Mouse (Mus musculus): ENCODE measurements around the gene Map7.
A peak's percentile ranks its signal among the peaks of the same experiment; 100 is the strongest.

Map7 gene

DNA sequence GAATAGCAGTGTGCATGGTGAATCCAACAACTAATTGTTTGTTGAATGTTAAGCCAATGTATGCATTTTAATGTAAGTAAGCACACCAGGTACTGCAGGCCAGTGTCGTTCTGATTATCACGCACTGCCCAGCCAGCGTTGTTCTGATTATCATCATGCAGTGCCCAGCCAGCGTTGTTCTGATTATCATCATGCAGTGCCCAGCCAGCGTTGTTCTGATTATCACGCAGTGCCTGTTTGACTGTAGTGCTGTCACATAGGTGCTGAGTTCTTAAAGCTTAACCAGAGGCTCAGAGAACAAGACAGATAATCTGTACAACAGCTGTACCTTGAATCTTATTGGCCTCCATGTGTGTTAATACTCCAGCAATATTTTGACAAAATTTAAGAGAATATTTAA lies 88.0 kb downstream of the Map7 start:
- no peak for DNase-seq

DNA sequence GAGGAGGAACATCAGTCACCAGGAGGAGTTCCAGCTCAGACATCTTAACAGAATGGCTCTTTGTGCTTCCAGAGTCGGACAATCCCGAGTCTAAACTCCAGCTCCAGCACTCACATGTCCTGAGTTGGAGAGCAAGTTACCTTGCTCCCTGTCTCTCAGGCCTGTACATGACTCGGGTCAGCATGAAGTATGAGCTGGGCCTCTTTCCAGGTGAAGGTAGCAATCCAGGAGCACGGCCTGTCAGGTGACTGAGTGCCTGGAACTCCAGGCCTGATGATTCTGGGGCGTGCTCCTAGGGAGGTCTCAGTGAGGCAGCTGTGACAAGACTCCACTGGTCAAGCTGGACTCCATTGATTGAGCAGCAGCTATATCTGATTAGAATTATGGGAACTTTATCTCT lies 90.0 kb downstream of the Map7 start:
- no peak for DNase-seq

- DNase-seq = no peak
These were observed 92.6 kb downstream of the Map7 start for GRCm38 (mm10) chr10:20240858-20241257.

GRCm38 (mm10) chr10:20243321-20243720 lies 95.0 kb downstream of the Map7 start:
- DNase-seq = no peak

DNA sequence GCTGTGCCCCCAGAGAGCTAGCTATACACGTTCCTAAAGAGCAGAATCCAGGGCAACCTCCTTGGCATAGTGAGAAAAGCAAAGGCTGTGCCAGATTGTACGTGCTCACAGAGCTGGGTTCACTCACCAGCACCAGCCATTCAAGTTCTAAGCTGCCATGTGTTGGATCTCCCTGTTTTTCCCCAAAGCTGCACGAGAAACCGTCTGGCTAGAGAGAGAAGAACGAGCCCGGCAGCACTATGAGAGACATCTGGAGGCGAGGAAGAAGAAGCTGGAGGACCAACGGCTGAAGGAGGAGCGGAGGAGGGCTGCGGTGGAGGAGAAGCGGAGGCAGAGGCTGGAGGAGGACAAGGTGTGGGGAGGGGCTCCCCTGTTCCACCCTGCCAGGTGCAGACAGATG lies 96.8 kb downstream of the Map7 start:
- DNase-seq = no peak

DNA sequence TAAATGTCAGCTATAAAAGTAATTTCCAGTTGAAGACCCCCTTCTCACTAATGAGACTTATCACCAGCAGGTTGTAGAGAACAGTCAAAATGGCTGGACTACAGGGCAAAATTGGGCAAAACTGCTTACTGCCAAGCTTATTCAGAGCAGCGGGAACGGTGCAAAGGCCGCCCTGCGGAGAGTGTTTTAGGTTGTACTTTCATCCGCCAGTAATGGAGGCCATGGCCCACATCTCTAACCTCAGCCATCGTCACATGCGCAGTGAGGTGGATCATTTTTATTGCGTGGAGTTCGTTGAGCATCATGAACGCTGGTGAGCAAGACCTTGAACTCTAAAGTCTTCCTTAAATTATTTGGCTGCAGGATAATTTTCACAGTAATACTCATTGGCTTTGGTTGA lies 100.8 kb downstream of the Map7 start:
- no peak for DNase-seq

GRCm38 (mm10) chr10:20255579-20255978 lies 107.3 kb downstream of the Map7 start:
- no peak for DNase-seq

GRCm38 (mm10) chr10:20257054-20257643 lies 108.9 kb downstream of the Map7 start:
- DNase-seq = no peak

GRCm38 (mm10) chr10:20257721-20258720 lies 109.8 kb downstream of the Map7 start:
- peak; percentile 37 for DNase-seq

GRCm38 (mm10) chr10:20259476-20259875 lies 111.2 kb downstream of the Map7 start:
- DNase-seq = peak; percentile 60

GRCm38 (mm10) chr10:20262896-20263295 lies 114.6 kb downstream of the Map7 start:
- DNase-seq = no peak

DNA sequence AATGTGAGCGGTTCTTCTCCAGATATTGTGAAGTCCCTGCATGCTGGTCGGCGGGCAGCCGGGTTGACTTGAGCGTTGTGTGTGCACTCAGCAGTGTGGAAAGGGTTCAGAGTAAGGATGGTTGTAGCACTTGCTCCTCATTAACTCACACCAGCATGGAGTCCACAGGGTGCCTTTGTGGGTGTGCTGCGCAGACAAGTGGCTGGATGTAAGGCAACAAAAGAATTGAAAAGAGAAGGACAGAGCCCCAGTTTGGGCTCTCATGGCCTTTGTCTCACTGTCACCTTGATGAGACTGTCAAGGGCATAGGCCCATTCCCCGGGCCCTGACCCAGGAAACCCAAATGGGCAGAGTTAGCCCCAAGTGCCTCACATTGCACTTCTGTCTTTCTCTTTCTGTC lies 116.2 kb downstream of the Map7 start:
- DNase-seq = no peak

DNA sequence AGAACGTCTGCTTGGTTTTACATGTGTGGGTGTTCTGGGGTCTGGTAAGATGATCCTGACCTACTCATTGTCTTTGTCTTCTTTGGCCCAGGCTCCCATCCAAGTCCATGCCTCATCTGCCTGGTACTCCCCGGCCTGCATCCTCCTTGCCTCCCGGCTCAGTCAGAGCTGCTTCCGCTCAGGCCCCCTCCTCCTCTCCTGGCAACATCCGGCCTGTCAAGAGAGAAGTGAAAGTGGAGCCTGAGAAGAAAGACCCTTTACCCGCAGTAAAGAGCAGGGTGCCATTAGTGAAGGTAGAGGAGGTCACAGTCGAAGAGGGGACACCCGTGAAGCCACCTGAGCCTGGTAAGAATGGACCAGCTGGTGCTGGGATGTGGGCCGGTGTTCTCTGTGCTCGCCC lies 118.8 kb downstream of the Map7 start:
- no peak for DNase-seq

DNA sequence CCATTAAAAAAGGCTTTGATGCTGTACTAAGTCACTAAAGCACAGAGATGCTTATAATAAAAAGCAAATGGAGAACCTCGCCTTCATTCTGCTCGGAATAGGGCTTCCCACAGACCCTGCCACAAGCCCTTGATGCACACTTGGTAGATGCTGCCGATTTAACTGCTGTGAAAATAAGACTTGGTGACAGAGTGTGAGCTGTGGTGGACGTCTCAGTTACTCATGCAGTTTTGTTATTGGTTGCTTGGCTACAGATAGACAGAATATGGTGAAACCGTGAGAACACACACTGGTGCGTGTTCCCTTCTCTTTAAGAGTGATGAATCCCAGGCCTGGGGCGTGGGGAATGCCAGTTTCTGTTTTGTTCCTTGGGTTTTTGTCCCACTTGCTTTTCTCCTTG lies 120.7 kb downstream of the Map7 start:
- DNase-seq = no peak

DNA sequence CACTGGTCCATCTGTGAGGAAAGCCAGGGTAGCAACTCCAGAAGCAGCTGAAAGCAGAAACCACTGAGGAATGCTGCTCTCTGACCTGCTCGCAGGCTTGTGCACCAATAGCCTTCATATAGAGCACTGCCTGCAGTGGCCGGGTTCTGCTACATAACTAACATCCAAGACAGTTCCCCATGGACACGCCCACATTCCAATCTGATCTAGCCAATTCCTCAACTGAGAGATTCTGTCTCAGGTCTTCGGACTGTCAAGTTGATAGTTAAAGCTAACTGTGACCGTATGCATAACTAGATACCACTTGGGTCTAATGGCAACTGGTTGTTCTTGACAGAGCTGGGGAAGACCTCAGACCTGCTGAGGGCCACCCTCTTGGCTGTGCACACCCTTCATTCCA lies 124.1 kb downstream of the Map7 start:
- no peak for DNase-seq

DNA sequence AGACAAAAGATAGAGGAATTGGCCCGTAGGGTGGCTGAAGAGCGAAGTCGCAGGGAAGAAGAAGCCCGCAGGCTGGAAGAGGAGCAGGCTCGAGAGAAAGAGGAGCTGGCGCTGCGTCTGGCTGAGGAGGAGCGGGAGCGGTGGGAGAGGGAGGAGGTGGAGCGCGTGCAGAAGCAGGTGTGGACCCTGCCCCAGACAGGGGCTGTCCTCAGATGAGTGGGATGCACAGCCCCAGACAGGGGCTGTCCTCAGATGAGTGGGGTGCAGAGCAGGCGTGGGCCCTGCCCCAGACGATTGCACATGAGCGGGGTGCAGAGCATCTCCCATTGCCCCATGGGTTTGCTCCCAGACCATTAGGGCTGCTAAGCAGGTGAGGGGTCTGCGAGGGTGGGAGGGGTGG lies 125.0 kb downstream of the Map7 start:
- no peak for DNase-seq

DNA sequence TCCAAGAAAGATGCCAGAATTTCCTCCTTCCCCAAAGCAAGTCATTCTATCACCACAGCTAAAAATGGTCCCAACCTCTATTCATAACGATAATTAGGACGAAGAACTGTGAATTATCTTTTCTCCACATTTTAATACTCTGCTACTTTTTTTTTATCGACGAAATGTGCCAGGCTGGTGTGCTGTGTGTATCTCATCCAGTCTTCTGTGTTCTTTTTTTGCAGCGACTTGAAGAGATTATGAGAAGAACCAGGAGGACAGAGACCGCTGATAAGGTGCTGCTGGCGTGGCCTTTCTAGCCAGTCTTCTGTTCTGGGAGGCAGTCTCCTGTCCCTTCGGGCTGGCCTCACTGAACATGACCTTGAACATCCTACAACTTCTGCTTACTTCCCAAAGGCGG lies 125.8 kb downstream of the Map7 start:
- no peak for DNase-seq

GRCm38 (mm10) chr10:20281456-20281855 lies 133.2 kb downstream of the Map7 start:
- no peak for DNase-seq

- peak; percentile 45 for DNase-seq
These were observed 137.2 kb downstream of the Map7 start for GRCm38 (mm10) chr10:20285289-20285975.

DNA sequence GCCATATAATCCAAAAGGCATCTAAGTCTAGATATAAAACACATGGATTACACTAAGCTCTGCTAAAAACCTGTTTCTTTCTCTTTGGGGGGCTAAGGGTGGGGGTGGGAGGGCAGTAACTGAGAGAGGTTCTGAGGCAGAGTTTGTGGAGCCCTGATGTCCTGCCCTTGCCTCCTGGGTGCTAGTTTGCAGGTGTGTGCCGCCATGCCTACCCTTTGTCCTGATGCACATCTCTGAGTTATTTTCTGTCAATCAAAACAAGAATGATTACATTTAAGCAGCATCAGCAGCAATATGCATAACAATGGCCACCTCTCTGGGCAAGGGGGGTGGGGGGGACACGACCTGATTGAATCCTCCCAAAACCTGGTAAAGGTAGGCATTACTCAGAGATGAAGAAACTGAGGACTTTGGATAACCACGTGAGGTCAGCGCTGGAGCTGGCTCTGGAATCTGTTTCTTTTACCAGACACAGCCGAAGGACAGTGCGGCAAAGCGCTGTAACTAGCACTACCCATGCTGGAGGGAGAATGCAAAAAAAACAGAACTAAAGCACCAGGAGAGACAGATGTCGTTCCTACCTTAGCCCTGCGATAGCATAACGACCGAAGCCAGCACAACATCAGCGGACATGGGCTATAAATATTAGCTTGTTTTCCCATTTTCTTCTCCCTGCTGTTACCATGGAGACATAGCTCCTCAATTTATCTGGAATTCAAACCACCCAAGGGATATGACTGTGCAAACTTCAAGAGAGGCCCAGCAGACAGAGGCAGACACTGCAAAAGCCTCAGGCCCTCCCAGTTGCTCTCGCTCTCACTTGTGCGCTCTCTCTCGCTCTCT lies 137.9 kb downstream of the Map7 start:
- no peak for DNase-seq

DNA sequence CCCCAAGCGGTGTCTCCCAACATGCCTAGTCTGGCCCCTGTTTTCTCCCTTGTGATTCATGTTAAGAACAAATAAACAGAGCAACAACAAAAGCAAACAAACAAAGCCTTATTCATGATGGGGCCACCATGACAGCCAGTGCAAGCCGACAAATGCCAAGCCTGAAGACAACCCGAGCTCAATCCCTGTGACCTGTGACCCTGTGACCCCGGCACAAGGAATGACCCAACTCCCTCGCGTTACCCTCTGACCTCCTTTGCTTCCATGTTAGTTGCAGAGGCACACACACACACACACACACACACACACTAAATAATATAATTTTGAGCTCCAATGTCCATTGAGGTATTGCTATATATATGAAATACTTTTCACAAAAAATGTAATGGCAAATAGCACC lies 139.1 kb downstream of the Map7 start:
- DNase-seq = no peak

GRCm38 (mm10) chr10:20290467-20290883 lies 142.2 kb downstream of the Map7 start:
- peak; percentile 82 for DNase-seq

DNA sequence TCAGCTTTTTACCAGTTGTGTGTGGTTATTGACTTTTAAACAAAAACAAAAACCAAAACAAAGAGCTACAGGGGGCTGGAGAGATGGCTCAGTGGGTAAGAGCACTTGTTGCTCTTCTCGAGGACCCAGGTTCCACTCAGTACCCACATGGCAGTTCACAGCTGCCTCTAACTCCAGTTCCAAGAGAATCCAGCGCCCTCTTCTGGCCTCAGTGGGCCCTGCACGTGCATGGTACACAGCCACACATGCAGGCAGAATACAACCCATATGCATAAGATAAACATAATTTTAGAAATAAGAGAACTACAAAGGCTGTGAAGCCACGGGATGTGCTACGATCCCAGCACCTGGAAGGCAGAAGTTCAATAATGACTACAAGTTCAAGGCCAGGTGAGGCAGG lies 147.7 kb downstream of the Map7 start:
- DNase-seq = no peak

Measured in kidney, postnatal 14 days (tissue).